Mouse (Mus musculus) erythroblast, embryonic 14.5 days (primary cell): ENCODE data around the gene Fry. TPM values are rescaled to one million over a fixed set of nuclear protein-coding genes. Genes with fewer than 3 reads are reported as not detected.

Source experiments
- H3K27me3 ChIP-seq: 2 replicates; pipeline ENCODE4 v1.6.1; 2012; ENCODE audit warnings: inconsistent platforms; ENCODE audit not compliant: control insufficient read depth
- H3K36me3 ChIP-seq: 2 replicates; pipeline ENCODE4 v1.6.1; 2012; ENCODE audit warnings: mild to moderate bottlenecking, inconsistent platforms; ENCODE audit not compliant: control insufficient read depth
- H3K4me1 ChIP-seq: 2 replicates; pipeline ENCODE4 v1.6.1; 2012; ENCODE audit warnings: inconsistent platforms; ENCODE audit not compliant: control insufficient read depth
- H3K4me3 ChIP-seq: replicated peaks from 2 replicates; pipeline ENCODE3; 2012; ENCODE audit warnings: moderate library complexity, mild to moderate bottlenecking, inconsistent platforms
- H3K9me3 ChIP-seq: 2 replicates; pipeline ENCODE4 v1.6.1; 2012; ENCODE audit warnings: low read length, inconsistent platforms, mixed read lengths; ENCODE audit not compliant: control insufficient read depth
- GATA1 ChIP-seq: IDR thresholded peaks from 2 replicates; pipeline ENCODE4 v1.6.1; 2012; ENCODE audit warnings: low read length, inconsistent platforms, mixed read lengths
- TAL1 ChIP-seq: IDR thresholded peaks from 3 replicates; pipeline ENCODE4 v1.6.1; 2012; ENCODE audit warnings: low read length, inconsistent platforms, mixed read lengths
- polyA plus RNA-seq: library from polyadenylated mRNA; stranded (reverse); fragments of >175 nt; gene quantifications from 2 replicates; pipeline ENCODE4 v1.2.3, GENCODE M21; 2012

Gene Fry
- polyA plus RNA-seq, 1 experiment, result 0.16 TPM

GRCm38 (mm10) chr5:150106358-150106757 is 12.1 kb upstream of the Fry start:
- peaks cover 6% of the 10 kb centered on the region for H3K9me3 ChIP-seq
- TF ChIP-seq GATA1, result no peak
- no peak for TF ChIP-seq TAL1
- no peaks in the 10 kb centered on the region for H3K36me3 ChIP-seq

GRCm38 (mm10) chr5:150111236-150111635 is 7.2 kb upstream of the Fry start:
- peaks cover 11% of the 10 kb centered on the region for H3K4me1 ChIP-seq
- TF ChIP-seq TAL1 (no peak), GATA1 (no peak)
- no peaks in the 10 kb centered on the region for H3K36me3 ChIP-seq
- H3K4me3 ChIP-seq, result no peak overlapping the region
- H3K27me3 ChIP-seq, result no peaks in the 10 kb centered on the region
- H3K9me3 ChIP-seq, result 0 out of 2 replicates have a peak, but pooled peaks cover 2% of the 10 kb centered on the region

More at GRCm38 (mm10) chr5:150106358-150106757, 12.1 kb upstream of the Fry start:
- Histone ChIP-seq H3K27me3 (no peaks in the 10 kb centered on the region), H3K4me1 (no peaks in the 10 kb centered on the region), H3K4me3 (no peak overlapping the region)

GRCm38 (mm10) chr5:150114007-150114406 is 4.4 kb upstream of the Fry start:
- no peak for TF ChIP-seq TAL1
- TF ChIP-seq GATA1, result no peak
- Histone ChIP-seq H3K4me3 (no peak overlapping the region), H3K36me3 (no peaks in the 10 kb centered on the region), H3K27me3 (peaks cover 1% of the 10 kb centered on the region), H3K4me1 (peaks cover 27% of the 10 kb centered on the region), H3K9me3 (peaks cover 10% of the 10 kb centered on the region)

GRCm38 (mm10) chr5:150114778-150115177 is 3.7 kb upstream of the Fry start:
- no peak for TF ChIP-seq GATA1
- no peak for TF ChIP-seq TAL1

GRCm38 (mm10) chr5:150115271-150116092 is 3.0 kb upstream of the Fry start:
- no peak for TF ChIP-seq GATA1
- no peak for TF ChIP-seq TAL1
- H3K27me3 ChIP-seq, result peaks cover 7% of the 10 kb centered on the region
- H3K4me1 ChIP-seq, result peaks cover 32% of the 10 kb centered on the region
- peak overlapping the region; percentile 18 for H3K4me3 ChIP-seq
- H3K9me3 ChIP-seq, result peaks cover 8% of the 10 kb centered on the region
- H3K36me3 ChIP-seq, result no peaks in the 10 kb centered on the region

More at GRCm38 (mm10) chr5:150114778-150115177, 3.7 kb upstream of the Fry start:
- peaks cover 8% of the 10 kb centered on the region for H3K9me3 ChIP-seq
- H3K4me1 ChIP-seq, result peaks cover 32% of the 10 kb centered on the region
- no peaks in the 10 kb centered on the region for H3K36me3 ChIP-seq
- peaks cover 7% of the 10 kb centered on the region for H3K27me3 ChIP-seq
- no peak overlapping the region for H3K4me3 ChIP-seq

- Histone ChIP-seq H3K4me3 (no peak overlapping the region), H3K4me1 (peaks cover 32% of the 10 kb centered on the region), H3K9me3 (peaks cover 8% of the 10 kb centered on the region), H3K36me3 (no peaks in the 10 kb centered on the region), H3K27me3 (peaks cover 7% of the 10 kb centered on the region)
- TF ChIP-seq GATA1, result no peak
- TF ChIP-seq TAL1, result no peak
Observed at GRCm38 (mm10) chr5:150116216-150116905, 2.1 kb upstream of the Fry start.

GRCm38 (mm10) chr5:150116906-150117216 is 1.6 kb upstream of the Fry start:
- peaks cover 32% of the 10 kb centered on the region for H3K4me1 ChIP-seq
- peaks cover 7% of the 10 kb centered on the region for H3K27me3 ChIP-seq
- no peaks in the 10 kb centered on the region for H3K36me3 ChIP-seq
- peaks cover 8% of the 10 kb centered on the region for H3K9me3 ChIP-seq
- H3K4me3 ChIP-seq, result no peak overlapping the region
- TF ChIP-seq TAL1 (no peak), GATA1 (no peak)

GRCm38 (mm10) chr5:150118124-150118454 is 356 bp upstream of the Fry start:
- TF ChIP-seq GATA1 (no peak), TAL1 (no peak)
- Histone ChIP-seq H3K4me1 (peaks cover 32% of the 10 kb centered on the region), H3K4me3 (peak overlapping the region; percentile 76), H3K36me3 (no peaks in the 10 kb centered on the region), H3K9me3 (peaks cover 8% of the 10 kb centered on the region), H3K27me3 (peaks cover 7% of the 10 kb centered on the region)

- Histone ChIP-seq H3K4me3 (no peak overlapping the region), H3K27me3 (peaks cover 7% of the 10 kb centered on the region), H3K9me3 (peaks cover 8% of the 10 kb centered on the region), H3K36me3 (no peaks in the 10 kb centered on the region), H3K4me1 (peaks cover 25% of the 10 kb centered on the region)
- TF ChIP-seq TAL1 (no peak), GATA1 (no peak)
Observed at GRCm38 (mm10) chr5:150120676-150121075, 2.2 kb downstream of the Fry start.
